Mouse (Mus musculus) duodenum, adult 2 months (tissue): ENCODE data around the gene Ddn. TPM values are rescaled to one million over a fixed set of nuclear protein-coding genes. Genes with fewer than 3 reads are reported as not detected.

Experiments used
- polyA plus RNA-seq: library from polyadenylated mRNA; depleted of rRNA; stranded (reverse); fragments of >200 nt; gene quantifications from 2 replicates; pipeline ENCODE4 v1.2.3, GENCODE M21; 2012; ENCODE audit warnings: low replicate concordance; rRNA removed

Ddn gene
- polyA plus RNA-seq = 0.09 TPM in 1 of 2 replicates, not detected in the other

GRCm38 (mm10) chr15:98809390-98809789 is at the start of gene Ddn:
Gene Ddn (minus strand): TSS chr15:98809490.

GRCm38 (mm10) chr15:98830736-98831683 is 21.7 kb upstream of the Ddn start, which contains the start of gene Prkag1:
Gene Prkag1 (minus strand): TSS chr15:98831521.

GRCm38 (mm10) chr15:98789661-98790535 is 19.4 kb downstream of the Ddn start, which contains the start of gene Wnt1:
Gene Wnt1 (plus strand): TSS chr15:98789857.

GRCm38 (mm10) chr15:98777762-98778161 is 31.5 kb downstream of the Ddn start, which contains the start of gene Wnt10b:
Gene Wnt10b (minus strand): TSS chr15:98778150.

GRCm38 (mm10) chr15:98762670-98763529 is 46.4 kb downstream of the Ddn start, which contains the start of gene Arf3:
Gene Arf3 (minus strand): TSS chr15:98763214.

Other genes starting within 250 kb of the Ddn start
- gene Ccnt1, start 238.6 kb downstream of the Ddn start, polyA plus RNA-seq = 1.7 and 2.3 TPM in 2 replicates
- 0.96 TPM in 1 of 2 replicates, not detected in the other for gene 4930415O20Rik, start 238.5 kb downstream of the Ddn start, polyA plus RNA-seq
- gene Adcy6, start 199.4 kb downstream of the Ddn start, polyA plus RNA-seq = 46.5 and 77.2 TPM in 2 replicates
- 22.9 and 29.1 TPM in 2 replicates for gene Cacnb3, start 178.7 kb downstream of the Ddn start, polyA plus RNA-seq
- gene Ddx23, start 146.6 kb downstream of the Ddn start, polyA plus RNA-seq = 18.0 and 23.8 TPM in 2 replicates
- gene Rnd1, start 132.0 kb downstream of the Ddn start, polyA plus RNA-seq = 0.88 and 1.3 TPM in 2 replicates
- 0.07 and 0.12 TPM in 2 replicates for gene Ccdc65, start 101.3 kb downstream of the Ddn start, polyA plus RNA-seq
- gene Fkbp11, start 81.3 kb downstream of the Ddn start, polyA plus RNA-seq = 18.0 and 30.8 TPM in 2 replicates
- gene Arf3, start 46.3 kb downstream of the Ddn start, polyA plus RNA-seq = 38.7 and 67.0 TPM in 2 replicates
- 0.17 and 0.19 TPM in 2 replicates for gene Wnt10b, start 31.3 kb downstream of the Ddn start, polyA plus RNA-seq
- not detected in 2 replicates for gene Wnt1, start 19.6 kb downstream of the Ddn start, polyA plus RNA-seq
- 41.8 and 47.9 TPM in 2 replicates for gene Prkag1, start 22.0 kb upstream of the Ddn start, polyA plus RNA-seq
- 18.7 and 19.0 TPM in 2 replicates for gene Kmt2d, start 61.7 kb upstream of the Ddn start, polyA plus RNA-seq
- 8.3 and 16.5 TPM in 2 replicates for gene Rhebl1, start 85.0 kb upstream of the Ddn start, polyA plus RNA-seq
- gene Dhh, start 89.0 kb upstream of the Ddn start, polyA plus RNA-seq = 0.38 and 0.48 TPM in 2 replicates
- gene Lmbr1l, start 108.7 kb upstream of the Ddn start, polyA plus RNA-seq = 90.8 and 281 TPM in 2 replicates
- gene Tuba1b, start 125.1 kb upstream of the Ddn start, polyA plus RNA-seq = 358 and 428 TPM in 2 replicates
- 33.8 and 39.7 TPM in 2 replicates for gene Gm49450, start 144.1 kb upstream of the Ddn start, polyA plus RNA-seq
- 74.1 and 81.7 TPM in 2 replicates for gene Tuba1a, start 144.2 kb upstream of the Ddn start, polyA plus RNA-seq
- 246 and 414 TPM in 2 replicates for gene Tuba1c, start 220.4 kb upstream of the Ddn start, polyA plus RNA-seq
- gene Prph, start 245.7 kb upstream of the Ddn start, polyA plus RNA-seq = 7.2 and 7.3 TPM in 2 replicates